Mouse (Mus musculus) testis, adult 2 months (tissue): ENCODE measurements at regions not wholly inside any gene's neighbourhood (a gene's known extent, or its start where the extent isn't known, plus 50 kb on each side); places are given as distances from the start of the nearest gene placed in this dataset.

Experiments
- H3K27ac ChIP-seq: fragments of 200-500 bp; 2 replicates; pipeline ENCODE4 v1.5.1; 2012; ENCODE audit warnings: low read depth, low read length; ENCODE audit not compliant: control insufficient read depth, insufficient read depth
- H3K27me3 ChIP-seq: fragments of 200-500 bp; 2 replicates; pipeline ENCODE4 v1.6.1; 2012; ENCODE audit warnings: mild to moderate bottlenecking, low read length, moderate library complexity; ENCODE audit not compliant: control insufficient read depth, insufficient read depth
- H3K36me3 ChIP-seq: fragments of 200-500 bp; 2 replicates; pipeline ENCODE4 v1.6.1; 2012; ENCODE audit warnings: mild to moderate bottlenecking, low read length; ENCODE audit not compliant: control insufficient read depth, insufficient read depth
- H3K4me1 ChIP-seq: fragments of 200-500 bp; 2 replicates; pipeline ENCODE4 v1.6.1; 2012; ENCODE audit warnings: low read length; ENCODE audit not compliant: control insufficient read depth, insufficient read depth
- H3K4me3 ChIP-seq: fragments of 200-500 bp; 2 replicates; pipeline ENCODE4 v1.5.1; 2012; ENCODE audit warnings: low read depth, mild to moderate bottlenecking, low read length, moderate library complexity, mixed read lengths; ENCODE audit not compliant: control insufficient read depth
- CTCF ChIP-seq: fragments of 200-500 bp; IDR thresholded peaks from 2 replicates; pipeline ENCODE4 v1.5.1; 2012; ENCODE audit warnings: low read depth, mild to moderate bottlenecking, inconsistent platforms, low read length, moderate library complexity; ENCODE audit not compliant: control insufficient read depth, insufficient read depth, insufficient replicate concordance
- POLR2A ChIP-seq: fragments of 200-500 bp; IDR thresholded peaks from 2 replicates; pipeline ENCODE4 v1.6.1; 2012; ENCODE audit warnings: low read depth, mild to moderate bottlenecking, inconsistent platforms, low read length, moderate library complexity; ENCODE audit not compliant: control insufficient read depth

GRCm38 (mm10) chr12:35667705-35668104 is 132.9 kb upstream of the Ahr start:
- Histone ChIP-seq H3K36me3 (no peaks in the 10 kb centered on the region), H3K4me1 (no peaks in the 10 kb centered on the region), H3K27ac (no peak overlapping the region), H3K4me3 (no peak overlapping the region), H3K27me3 (no peaks in the 10 kb centered on the region)
- no peak for TF ChIP-seq POLR2A
- TF ChIP-seq CTCF = no peak

GRCm38 (mm10) chr12:35667218-35667617 is 132.4 kb upstream of the Ahr start:
- no peak overlapping the region for H3K4me3 ChIP-seq
- no peaks in the 10 kb centered on the region for H3K27me3 ChIP-seq
- H3K4me1 ChIP-seq = no peaks in the 10 kb centered on the region
- TF ChIP-seq CTCF (no peak), POLR2A (no peak)
- H3K36me3 ChIP-seq = no peaks in the 10 kb centered on the region
- no peak overlapping the region for H3K27ac ChIP-seq

- TF ChIP-seq CTCF = no peak
- no peak for TF ChIP-seq POLR2A
Measured at GRCm38 (mm10) chr12:35666062-35666461, 131.2 kb upstream of the Ahr start.

GRCm38 (mm10) chr12:35663062-35663461 is 128.2 kb upstream of the Ahr start:
- no peak for TF ChIP-seq CTCF
- TF ChIP-seq POLR2A = no peak
- no peak overlapping the region for H3K27ac ChIP-seq
- no peak overlapping the region for H3K4me3 ChIP-seq
- H3K4me1 ChIP-seq = no peaks in the 10 kb centered on the region
- H3K36me3 ChIP-seq = no peaks in the 10 kb centered on the region
- H3K27me3 ChIP-seq = no peaks in the 10 kb centered on the region

More at GRCm38 (mm10) chr12:35666062-35666461, 131.2 kb upstream of the Ahr start:
- no peaks in the 10 kb centered on the region for H3K27me3 ChIP-seq
- H3K4me1 ChIP-seq = no peaks in the 10 kb centered on the region
- no peaks in the 10 kb centered on the region for H3K36me3 ChIP-seq
- H3K27ac ChIP-seq = no peak overlapping the region
- H3K4me3 ChIP-seq = no peak overlapping the region

GRCm38 (mm10) chr12:35656563-35656962 is 121.7 kb upstream of the Ahr start:
- H3K4me1 ChIP-seq = no peaks in the 10 kb centered on the region
- H3K36me3 ChIP-seq = no peaks in the 10 kb centered on the region
- TF ChIP-seq POLR2A (no peak), CTCF (no peak)
- H3K4me3 ChIP-seq = no peak overlapping the region
- no peaks in the 10 kb centered on the region for H3K27me3 ChIP-seq
- no peak overlapping the region for H3K27ac ChIP-seq

- Histone ChIP-seq H3K27me3 (no peaks in the 10 kb centered on the region), H3K36me3 (no peaks in the 10 kb centered on the region), H3K4me3 (no peak overlapping the region), H3K4me1 (no peaks in the 10 kb centered on the region), H3K27ac (no peak overlapping the region)
- no peak for TF ChIP-seq POLR2A
- TF ChIP-seq CTCF = no peak
Measured at GRCm38 (mm10) chr12:35649772-35650171, 114.9 kb upstream of the Ahr start.

- TF ChIP-seq CTCF (no peak), POLR2A (no peak)
- no peaks in the 10 kb centered on the region for H3K4me1 ChIP-seq
- H3K27ac ChIP-seq = no peak overlapping the region
- no peaks in the 10 kb centered on the region for H3K36me3 ChIP-seq
- no peaks in the 10 kb centered on the region for H3K27me3 ChIP-seq
- H3K4me3 ChIP-seq = no peak overlapping the region
Measured at GRCm38 (mm10) chr12:35642473-35642872, 107.6 kb upstream of the Ahr start.

- Histone ChIP-seq H3K4me1 (no peaks in the 10 kb centered on the region), H3K36me3 (no peaks in the 10 kb centered on the region), H3K27me3 (no peaks in the 10 kb centered on the region), H3K4me3 (no peak overlapping the region), H3K27ac (no peak overlapping the region)
- TF ChIP-seq POLR2A (no peak), CTCF (no peak)
Measured at GRCm38 (mm10) chr12:35641741-35642140, 106.9 kb upstream of the Ahr start.
